Mouse (Mus musculus): Measurements from ENCODE around the gene Lcn11. TPM values are rescaled to one million over a fixed set of nuclear protein-coding genes. Genes with fewer than 3 reads are reported as not detected.
"Not testable (repeated sequence)": the region's sequence is repeated elsewhere in the genome, so short reads cannot be mapped to it uniquely, and the experiment has no call there.

Lcn11 gene
- polyA plus RNA-seq, 1 experiment from 2014 or later, result not detected

- WGBS, result 89% methylated on average over 2 of the region's 2 CpGs
- H3K4me1 ChIP-seq (ENCODE audit: control insufficient read depth, insufficient read depth, low read length), result no peaks in the 10 kb centered on the region
- no peaks in the 10 kb centered on the region for H3K27me3 ChIP-seq (ENCODE audit: control insufficient read depth, insufficient read depth, low read length)
- H3K4me3 ChIP-seq (ENCODE audit: low read depth, low read length), result no peak overlapping the region
- H3K27ac ChIP-seq (ENCODE audit: low read depth, low read length), result no peak overlapping the region
- H3K4me2 ChIP-seq (ENCODE audit: low read depth), result no peak overlapping the region
- no peak for ATAC-seq (ENCODE audit: insufficient read depth, low FRiP score, low TSS enrichment)
- H3K36me3 ChIP-seq (ENCODE audit: control insufficient read depth, insufficient read depth, low read length), result no peaks in the 10 kb centered on the region
- no peak for DNase-seq (ENCODE audit: low spot score)
- H3K9me3 ChIP-seq (ENCODE audit: control insufficient read depth, low read length), result no peaks in the 10 kb centered on the region
- H3K9ac ChIP-seq (ENCODE audit: low read length), result no peak overlapping the region
Measured at GRCm38 (mm10) chr2:25811711-25812110, 34.9 kb downstream of the Lcn11 start.

- Histone ChIP-seq H3K27me3 (ENCODE audit: control insufficient read depth, insufficient read depth, low read length) (no peaks in the 10 kb centered on the region), H3K4me2 (ENCODE audit: low read depth) (no peak overlapping the region), H3K4me3 (ENCODE audit: low read depth, low read length) (no peak overlapping the region), H3K9me3 (ENCODE audit: control insufficient read depth, low read length) (no peaks in the 10 kb centered on the region), H3K36me3 (ENCODE audit: control insufficient read depth, insufficient read depth, low read length) (no peaks in the 10 kb centered on the region), H3K9ac (ENCODE audit: low read length) (no peak overlapping the region), H3K27ac (ENCODE audit: low read depth, low read length) (no peak overlapping the region), H3K4me1 (ENCODE audit: control insufficient read depth, insufficient read depth, low read length) (no peaks in the 10 kb centered on the region)
- DNase-seq (ENCODE audit: low spot score), result no peak
- ATAC-seq (ENCODE audit: insufficient read depth, low FRiP score, low TSS enrichment), result no peak
- WGBS, result 76% methylated on average over 5 of the region's 5 CpGs
Measured at GRCm38 (mm10) chr2:25813364-25813763, 36.5 kb downstream of the Lcn11 start.

GRCm38 (mm10) chr2:25815748-25816147 is 38.9 kb downstream of the Lcn11 start, which contains the start of gene Glt6d1:
Glt6d1 (minus strand) TSS chr2:25815848.
- not testable (repeated sequence) for DNase-seq (ENCODE audit: low spot score); H3K4me2 ChIP-seq (ENCODE audit: low read depth); H3K27ac ChIP-seq (ENCODE audit: low read depth, low read length); H3K4me1 ChIP-seq (ENCODE audit: control insufficient read depth, insufficient read depth, low read length); H3K9me3 ChIP-seq (ENCODE audit: control insufficient read depth, low read length); H3K27me3 ChIP-seq (ENCODE audit: control insufficient read depth, insufficient read depth, low read length); ATAC-seq (ENCODE audit: insufficient read depth, low FRiP score, low TSS enrichment); H3K9ac ChIP-seq (ENCODE audit: low read length); H3K36me3 ChIP-seq (ENCODE audit: control insufficient read depth, insufficient read depth, low read length); H3K4me3 ChIP-seq (ENCODE audit: low read depth, low read length)
- 78% methylated on average over 1 of the region's 1 CpGs for WGBS

- DNase-seq (ENCODE audit: low spot score) (no peak), ATAC-seq (ENCODE audit: insufficient read depth, low FRiP score, low TSS enrichment) (no peak)
- Histone ChIP-seq H3K4me2 (ENCODE audit: low read depth) (no peak within 1 kb of the TSS), H3K27me3 (ENCODE audit: control insufficient read depth, insufficient read depth, low read length) (no peaks in the 10 kb centered on the region), H3K27ac (ENCODE audit: low read depth, low read length) (no peak within 1 kb of the TSS), H3K9me3 (ENCODE audit: control insufficient read depth, low read length) (no peaks in the 10 kb centered on the region), H3K9ac (ENCODE audit: low read length) (no peak within 1 kb of the TSS), H3K4me3 (ENCODE audit: low read depth, low read length) (no peak within 1 kb of the TSS), H3K4me1 (ENCODE audit: control insufficient read depth, insufficient read depth, low read length) (no peaks in the 10 kb centered on the region), H3K36me3 (ENCODE audit: control insufficient read depth, insufficient read depth, low read length) (no peaks in the 10 kb centered on the region)
- 96% methylated on average over 1 of the region's 1 CpGs for WGBS
Measured at GRCm38 (mm10) chr2:25822806-25823205, 46.0 kb downstream of the Lcn11 start, which contains the start of gene Lcn9. Lcn9 (plus strand) TSS chr2:25823153.

- no peak overlapping the region for H3K9ac ChIP-seq (ENCODE audit: low read length)
- no peaks in the 10 kb centered on the region for H3K9me3 ChIP-seq (ENCODE audit: control insufficient read depth, low read length)
- no peak for DNase-seq (ENCODE audit: low spot score)
- no peak overlapping the region for H3K27ac ChIP-seq (ENCODE audit: low read depth, low read length)
- no peaks in the 10 kb centered on the region for H3K36me3 ChIP-seq (ENCODE audit: control insufficient read depth, insufficient read depth, low read length)
- H3K4me3 ChIP-seq (ENCODE audit: low read depth, low read length), result no peak overlapping the region
- no peak for ATAC-seq (ENCODE audit: insufficient read depth, low FRiP score, low TSS enrichment)
- H3K4me1 ChIP-seq (ENCODE audit: control insufficient read depth, insufficient read depth, low read length), result no peaks in the 10 kb centered on the region
- no peaks in the 10 kb centered on the region for H3K27me3 ChIP-seq (ENCODE audit: control insufficient read depth, insufficient read depth, low read length)
- WGBS, result 85% methylated on average over 3 of the region's 3 CpGs
- H3K4me2 ChIP-seq (ENCODE audit: low read depth), result no peak overlapping the region
Measured at GRCm38 (mm10) chr2:25824751-25825150, 47.9 kb downstream of the Lcn11 start.

GRCm38 (mm10) chr2:25828344-25828947 is 51.6 kb downstream of the Lcn11 start:
- no peak for DNase-seq (ENCODE audit: low spot score)
- Histone ChIP-seq H3K36me3 (ENCODE audit: control insufficient read depth, insufficient read depth, low read length) (no peaks in the 10 kb centered on the region), H3K9ac (ENCODE audit: low read length) (no peak overlapping the region), H3K27me3 (ENCODE audit: control insufficient read depth, insufficient read depth, low read length) (no peaks in the 10 kb centered on the region), H3K4me3 (ENCODE audit: low read depth, low read length) (no peak overlapping the region), H3K4me2 (ENCODE audit: low read depth) (no peak overlapping the region), H3K9me3 (ENCODE audit: control insufficient read depth, low read length) (no peaks in the 10 kb centered on the region), H3K4me1 (ENCODE audit: control insufficient read depth, insufficient read depth, low read length) (no peaks in the 10 kb centered on the region), H3K27ac (ENCODE audit: low read depth, low read length) (no peak overlapping the region)
- no peak for ATAC-seq (ENCODE audit: insufficient read depth, low FRiP score, low TSS enrichment)
- 87% methylated on average over 8 of the region's 8 CpGs for WGBS

Other genes with a start within 250 kb of the Lcn11 start
- 29.5 and 34.7 TPM in 2 replicates for gene Traf2, start 230.1 kb upstream of the Lcn11 start, polyA plus RNA-seq (2014; fragmentation: Nextera tagmentation; extraction: Ambion mirVana)
- 340 and 345 TPM in 2 replicates for gene Edf1, start 219.2 kb upstream of the Lcn11 start, polyA plus RNA-seq (2014; fragmentation: Nextera tagmentation; extraction: Ambion mirVana)
- 1.5 and 4.4 TPM in 2 replicates for gene Mamdc4, start 202.2 kb upstream of the Lcn11 start, polyA plus RNA-seq (2014; fragmentation: Nextera tagmentation; extraction: Ambion mirVana)
- 161 and 167 TPM in 2 replicates for gene Phpt1, start 201.8 kb upstream of the Lcn11 start, polyA plus RNA-seq (2014; fragmentation: Nextera tagmentation; extraction: Ambion mirVana)
- gene Ajm1, start 195.3 kb upstream of the Lcn11 start, polyA plus RNA-seq (2014; fragmentation: Nextera tagmentation; extraction: Ambion mirVana), result 0.19 and 0.46 TPM in 2 replicates
- 62.3 and 64.4 TPM in 2 replicates for gene Rabl6, start 168.5 kb upstream of the Lcn11 start, polyA plus RNA-seq (2014; fragmentation: Nextera tagmentation; extraction: Ambion mirVana)
- gene Ccdc183, start 159.3 kb upstream of the Lcn11 start, polyA plus RNA-seq (2014; fragmentation: Nextera tagmentation; extraction: Ambion mirVana), result 0.20 and 0.30 TPM in 2 replicates
- 18.0 and 20.5 TPM in 2 replicates for gene Tmem141, start 155.0 kb upstream of the Lcn11 start, polyA plus RNA-seq (2014; fragmentation: Nextera tagmentation; extraction: Ambion mirVana)
- gene Fcna, start 149.0 kb upstream of the Lcn11 start, polyA plus RNA-seq (2014; fragmentation: Nextera tagmentation; extraction: Ambion mirVana), result 0.96 and 1.5 TPM in 2 replicates
- not detected in 2 replicates for gene Lcn8, start 123.9 kb upstream of the Lcn11 start, polyA plus RNA-seq (2014; fragmentation: Nextera tagmentation; extraction: Ambion mirVana)
- not detected in 2 replicates for gene Lcn5, start 119.1 kb upstream of the Lcn11 start, polyA plus RNA-seq (2014; fragmentation: Nextera tagmentation; extraction: Ambion mirVana)
- gene Lcn6, start 100.2 kb upstream of the Lcn11 start, polyA plus RNA-seq (2014; fragmentation: Nextera tagmentation; extraction: Ambion mirVana), result not detected in 2 replicates
- not detected in 2 replicates for gene Lcn10, start 94.3 kb upstream of the Lcn11 start, polyA plus RNA-seq (2014; fragmentation: Nextera tagmentation; extraction: Ambion mirVana)
- not detected in 2 replicates for gene Obp2a, start 77.0 kb upstream of the Lcn11 start, polyA plus RNA-seq (2014; fragmentation: Nextera tagmentation; extraction: Ambion mirVana)
- 64.5 and 68.2 TPM in 2 replicates for gene Bmyc, start 70.3 kb upstream of the Lcn11 start, polyA plus RNA-seq (2014; fragmentation: Nextera tagmentation; extraction: Ambion mirVana)
- gene Obp2b, start 40.0 kb upstream of the Lcn11 start, polyA plus RNA-seq (2014; fragmentation: Nextera tagmentation; extraction: Ambion mirVana), result not detected in 2 replicates
- gene Lcn3, start 11.4 kb upstream of the Lcn11 start, polyA plus RNA-seq (2014; fragmentation: Nextera tagmentation; extraction: Ambion mirVana), result not detected in 2 replicates
- gene Gm13539, start 5.2 kb downstream of the Lcn11 start, polyA plus RNA-seq (2014; fragmentation: Nextera tagmentation; extraction: Ambion mirVana), result not detected in 2 replicates
- gene Glt6d1, start 38.8 kb downstream of the Lcn11 start, polyA plus RNA-seq (2014; fragmentation: Nextera tagmentation; extraction: Ambion mirVana), result not detected in 2 replicates
- not detected in 2 replicates for gene Lcn9, start 46.1 kb downstream of the Lcn11 start, polyA plus RNA-seq (2014; fragmentation: Nextera tagmentation; extraction: Ambion mirVana)
- gene Sohlh1, start 70.2 kb downstream of the Lcn11 start, polyA plus RNA-seq (2014; fragmentation: Nextera tagmentation; extraction: Ambion mirVana), result not detected in 2 replicates
- 0.45 and 2.2 TPM in 2 replicates for gene Kcnt1, start 86.7 kb downstream of the Lcn11 start, polyA plus RNA-seq (2014; fragmentation: Nextera tagmentation; extraction: Ambion mirVana)
- 60.4 and 62.1 TPM in 2 replicates for gene Camsap1, start 206.3 kb downstream of the Lcn11 start, polyA plus RNA-seq (2014; fragmentation: Nextera tagmentation; extraction: Ambion mirVana)
- gene Ubac1, start 244.7 kb downstream of the Lcn11 start, polyA plus RNA-seq (2014; fragmentation: Nextera tagmentation; extraction: Ambion mirVana), result 107 and 114 TPM in 2 replicates